Mouse (Mus musculus): ENCODE results near the gene Foxo1.

GRCm38 (mm10) chr3:52325006-52325405 lies 56.9 kb downstream of the Foxo1 start:
- TF ChIP-seq POLR2A (IDR thresholded peaks at IDR 0.05; ENCODE audit: low read depth, low read length) (no peak), CTCF (IDR thresholded peaks at IDR 0.05; ENCODE audit: extremely low read depth, insufficient read length, insufficient replicate concordance, low read depth, low read length) (no peak)

Data from small intestine, adult 2 months (tissue).